ENCODE assay signal across 9 mouse cellular contexts in genomic region chr15:99318861-99319410, GRCm38 (mm10). TPM values are rescaled to one million over a fixed set of nuclear protein-coding genes. Genes with fewer than 3 reads are reported as not detected.
A peak's percentile ranks its signal among the peaks of the same experiment; 100 is the strongest.
DNase-seq lines count a peak whose midpoint lies in the region; ATAC-seq and TF ChIP-seq lines count a peak whose summit lies in the region.
"Had no signal": no experiment of that assay in that cellular context is flagged by ENCODE, and none has a peak within 500 bp of the region (broad histone marks: within the 10 kb centered on the region; RNA-seq: fewer than 3 reads in every experiment).

No protein-coding gene starts in this region.

- no peak overlapping the region for H3K4me3 ChIP-seq in lung, embryonic 14.5 days (ENCODE audit: low read depth, low read length)
- H3K4me3 ChIP-seq in embryonic facial prominence, embryonic 15.5 days (replicated peaks), result no peak overlapping the region
- H3K4me3 ChIP-seq in stomach, embryonic 14.5 days (ENCODE audit: low read depth, low read length), result no peak overlapping the region

- no peak overlapping the region for H3K9ac ChIP-seq in lung, embryonic 14.5 days
- no peak overlapping the region for H3K9ac ChIP-seq in embryonic facial prominence, embryonic 15.5 days
- H3K9ac ChIP-seq in stomach, embryonic 14.5 days (replicated peaks; ENCODE audit: low read depth, low read length), result no peak overlapping the region

- peak overlapping the region; percentile 71 for H3K27ac ChIP-seq in lung, embryonic 14.5 days (ENCODE audit: low read depth)
- peak overlapping the region; percentile 55 for H3K27ac ChIP-seq in embryonic facial prominence, embryonic 15.5 days (replicated peaks)
- peak overlapping the region; percentile 27; the same call in 1 of the 2 replicates for H3K27ac ChIP-seq in stomach, embryonic 14.5 days (ENCODE audit: low read length)

- no peak for ATAC-seq in lung, embryonic 14.5 days (ENCODE audit: insufficient read depth)
- ATAC-seq in embryonic facial prominence, embryonic 15.5 days (ENCODE audit: insufficient number of reproducible peaks, low FRiP score, low TSS enrichment, low read depth), result no peak
- no peak for ATAC-seq in stomach, embryonic 14.5 days (ENCODE audit: insufficient number of reproducible peaks, insufficient read depth, low FRiP score, low read depth)
- ATAC-seq in megakaryocyte-erythroid progenitor cell, adult 5-6 weeks (replicated peaks; ENCODE audit: low FRiP score, low TSS enrichment, poor library complexity, severe bottlenecking), result no peak

- H3K36me3 ChIP-seq in lung, embryonic 14.5 days (ENCODE audit: insufficient read depth), result peaks cover 98% of the 10 kb centered on the region
- H3K36me3 ChIP-seq in embryonic facial prominence, embryonic 15.5 days, result peaks cover 93% of the 10 kb centered on the region
- H3K36me3 ChIP-seq in stomach, embryonic 14.5 days (ENCODE audit: control insufficient read depth, insufficient read depth, low read length), result peaks cover 76% of the 10 kb centered on the region

- peak; percentile 97 for DNase-seq in heart, adult 11 months
- DNase-seq in heart, postnatal 4 days, result no peak
- DNase-seq in lung, embryonic 14.5 days, result no peak
- no peak for DNase-seq in lung, postnatal 14 days
- no peak for DNase-seq in thymus, postnatal 14 days

- TF ChIP-seq CTCF in lung, embryonic 14.5 days (IDR thresholded peaks at IDR 0.05; ENCODE audit: low read depth), result no peak

- H3K9me3 ChIP-seq in lung, embryonic 14.5 days (ENCODE audit: low read depth, low read length), result no peaks in the 10 kb centered on the region
- no peaks in the 10 kb centered on the region for H3K9me3 ChIP-seq in embryonic facial prominence, embryonic 15.5 days (replicated peaks)
- no peaks in the 10 kb centered on the region for H3K9me3 ChIP-seq in stomach, embryonic 14.5 days (ENCODE audit: control insufficient read depth, low read depth, low read length)

- 78% methylated on average over 14 of the region's 14 CpGs for WGBS in lung, embryonic 14.5 days
- WGBS in embryonic facial prominence, embryonic 15.5 days, result 79% methylated on average over 14 of the region's 14 CpGs
- WGBS in stomach, embryonic 14.5 days, result 84% methylated on average over 14 of the region's 14 CpGs

- no peaks in the 10 kb centered on the region for H3K4me1 ChIP-seq in lung, embryonic 14.5 days (ENCODE audit: insufficient read depth)
- H3K4me1 ChIP-seq in embryonic facial prominence, embryonic 15.5 days, result peaks cover 7% of the 10 kb centered on the region
- no peaks in the 10 kb centered on the region for H3K4me1 ChIP-seq in stomach, embryonic 14.5 days (ENCODE audit: control insufficient read depth, insufficient read depth, low read length)

- H3K27me3 ChIP-seq in lung, embryonic 14.5 days (ENCODE audit: insufficient read depth, low read length), result no peaks in the 10 kb centered on the region
- H3K27me3 ChIP-seq in embryonic facial prominence, embryonic 15.5 days, result no peaks in the 10 kb centered on the region
- no peaks in the 10 kb centered on the region for H3K27me3 ChIP-seq in stomach, embryonic 14.5 days (ENCODE audit: control insufficient read depth, insufficient read depth, low read length)

- H3K4me2 ChIP-seq in lung, embryonic 14.5 days, result no peak overlapping the region
- no peak overlapping the region for H3K4me2 ChIP-seq in embryonic facial prominence, embryonic 15.5 days (replicated peaks)
- H3K4me2 ChIP-seq in stomach, embryonic 14.5 days (replicated peaks; ENCODE audit: low read depth, low read length), result no peak overlapping the region

RNA-seq across cellular contexts. Expression of gene Fam186b, which starts 23.2 kb away (rescaled TPM):
- under 1 TPM in 1 of 2 experiments, not detected in 1; 0.17 TPM for total RNA-seq in heart, postnatal 4 days (2021)
- polyA plus RNA-seq in lung, embryonic 14.5 days (2014; fragmentation: Nextera tagmentation; extraction: Ambion mirVana), result 0.05 and 0.15 TPM in 2 replicates
- polyA plus RNA-seq in embryonic facial prominence, embryonic 15.5 days (2015; fragmentation: Nextera tagmentation; extraction: Ambion mirVana), result 0.14 and 0.27 TPM in 2 replicates
- polyA plus RNA-seq in stomach, embryonic 14.5 days (2014; fragmentation: Nextera tagmentation; extraction: Ambion mirVana), result 0.13 TPM in 1 of 2 replicates, not detected in the other
- not detected in 2 replicates for total RNA-seq in megakaryocyte-erythroid progenitor cell, adult 5-6 weeks (2014; fragmentation: Nextera tagmentation)
- not detected in 2 replicates for total RNA-seq in megakaryocyte-erythroid progenitor cell, adult 5-6 weeks (2017)
- total RNA-seq: granulocyte monocyte progenitor cell, adult 5-6 weeks had no signal

RNA-seq across cellular contexts. Expression of gene Prpf40b, which starts 24.0 kb away (rescaled TPM):
- total RNA-seq in heart, postnatal 4 days (2021), result 10 to 100 TPM; 36.5 to 41.4 TPM
- 48.3 and 59.1 TPM in 2 replicates for polyA plus RNA-seq in lung, embryonic 14.5 days (2014; fragmentation: Nextera tagmentation; extraction: Ambion mirVana)
- 57.5 and 64.2 TPM in 2 replicates for polyA plus RNA-seq in embryonic facial prominence, embryonic 15.5 days (2015; fragmentation: Nextera tagmentation; extraction: Ambion mirVana)
- 57.3 and 57.5 TPM in 2 replicates for polyA plus RNA-seq in stomach, embryonic 14.5 days (2014; fragmentation: Nextera tagmentation; extraction: Ambion mirVana)
- total RNA-seq in megakaryocyte-erythroid progenitor cell, adult 5-6 weeks (2014; fragmentation: Nextera tagmentation), result 26.2 and 41.2 TPM in 2 replicates
- total RNA-seq in megakaryocyte-erythroid progenitor cell, adult 5-6 weeks (2017), result 1.4 and 3.5 TPM in 2 replicates

RNA-seq across cellular contexts. Expression of gene Fmnl3, which starts 51.3 kb away (rescaled TPM):
- total RNA-seq in heart, postnatal 4 days (2021), result 10 to 100 TPM; 42.6 to 44.4 TPM
- polyA plus RNA-seq in lung, embryonic 14.5 days (2014; fragmentation: Nextera tagmentation; extraction: Ambion mirVana), result 31.7 and 33.5 TPM in 2 replicates
- 28.3 and 28.9 TPM in 2 replicates for polyA plus RNA-seq in embryonic facial prominence, embryonic 15.5 days (2015; fragmentation: Nextera tagmentation; extraction: Ambion mirVana)
- 21.5 and 23.1 TPM in 2 replicates for polyA plus RNA-seq in stomach, embryonic 14.5 days (2014; fragmentation: Nextera tagmentation; extraction: Ambion mirVana)
- 0.70 and 4.9 TPM in 2 replicates for total RNA-seq in megakaryocyte-erythroid progenitor cell, adult 5-6 weeks (2014; fragmentation: Nextera tagmentation)
- total RNA-seq in megakaryocyte-erythroid progenitor cell, adult 5-6 weeks (2017), result 0.61 and 1.8 TPM in 2 replicates
